Mouse (Mus musculus) embryonic fibroblast, embryonic 13.5 days (primary cell): ENCODE results near the gene Ncs1. TPM values are rescaled to one million over a fixed set of nuclear protein-coding genes. Genes with fewer than 3 reads are reported as not detected.

Experiments used
- H3K27ac ChIP-seq: 2 replicates; pipeline ENCODE4 v1.5.1; 2012; ENCODE audit warnings: low read length, control low read depth, inconsistent platforms; ENCODE audit not compliant: insufficient read depth
- H3K4me1 ChIP-seq: 2 replicates; pipeline ENCODE4 v1.6.1; 2011; ENCODE audit warnings: low read length; ENCODE audit not compliant: control insufficient read depth, insufficient read depth
- H3K4me3 ChIP-seq: 2 replicates; pipeline ENCODE4 v1.5.1; 2011; ENCODE audit warnings: mild to moderate bottlenecking, control low read depth, low read length; ENCODE audit not compliant: insufficient read depth
- CTCF ChIP-seq: IDR thresholded peaks from 2 replicates; pipeline ENCODE4 v1.5.1; 2011; ENCODE audit warnings: mild to moderate bottlenecking, control low read depth, low read length, moderate library complexity, borderline replicate concordance; ENCODE audit not compliant: insufficient read depth
- POLR2A ChIP-seq: IDR thresholded peaks from 2 replicates; pipeline ENCODE4 v1.6.1; 2011; ENCODE audit warnings: low read depth, mild to moderate bottlenecking, control low read depth, low read length, moderate library complexity
- polyA plus RNA-seq: library from polyadenylated mRNA; stranded (reverse); fragments of >200 nt; gene quantifications from 2 replicates; pipeline ENCODE4 v1.2.4, GENCODE M21; 2011; ENCODE audit warnings: low read depth; ENCODE audit not compliant: missing spikeins, insufficient read length

The Ncs1 gene
- 43.6 and 53.2 TPM in 2 replicates for polyA plus RNA-seq

DNA sequence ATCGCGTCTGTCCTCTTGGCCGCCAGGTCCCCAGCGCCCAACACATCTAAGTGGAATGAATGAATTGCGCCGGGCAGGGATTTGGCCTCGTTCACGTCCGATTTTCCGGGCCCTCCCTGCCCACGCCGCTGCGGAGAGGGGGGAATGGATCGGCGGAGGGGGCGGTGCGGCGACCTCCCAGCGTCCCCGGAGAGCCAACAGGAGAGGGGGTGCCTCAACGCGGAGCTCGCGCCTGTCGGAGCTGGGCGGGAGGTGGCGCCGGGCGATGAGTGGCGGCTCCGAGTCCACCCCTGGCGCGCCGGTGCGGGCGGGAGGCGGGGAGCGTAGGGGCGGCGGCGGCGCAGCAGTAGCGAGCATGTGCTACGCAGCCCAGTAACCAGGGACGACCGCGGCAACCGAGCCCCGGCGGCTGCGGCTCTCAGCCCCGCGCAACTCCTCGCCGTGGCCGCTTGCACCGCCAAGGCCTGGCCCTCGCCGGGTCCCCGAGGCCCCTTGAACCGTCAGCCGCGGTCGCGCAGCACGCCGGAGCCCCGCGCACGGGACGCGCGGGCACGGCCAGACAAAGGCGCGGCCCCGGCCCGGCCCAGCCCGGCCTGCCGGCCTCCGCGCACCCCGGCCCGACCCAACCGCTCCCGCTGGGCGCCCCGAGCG lies at the start of gene Ncs1:
Gene Ncs1 (plus strand): TSS at position 333 of the 651 bp plus-strand sequence.
- Histone ChIP-seq H3K4me3 (peak within 1 kb of the TSS; percentile 94), H3K27ac (peak within 1 kb of the TSS; percentile 79), H3K4me1 (peaks cover 14% of the 10 kb centered on the region; the same call in 1 of the 2 replicates)
- TF ChIP-seq POLR2A (peak; percentile 68), CTCF (no peak)

DNA sequence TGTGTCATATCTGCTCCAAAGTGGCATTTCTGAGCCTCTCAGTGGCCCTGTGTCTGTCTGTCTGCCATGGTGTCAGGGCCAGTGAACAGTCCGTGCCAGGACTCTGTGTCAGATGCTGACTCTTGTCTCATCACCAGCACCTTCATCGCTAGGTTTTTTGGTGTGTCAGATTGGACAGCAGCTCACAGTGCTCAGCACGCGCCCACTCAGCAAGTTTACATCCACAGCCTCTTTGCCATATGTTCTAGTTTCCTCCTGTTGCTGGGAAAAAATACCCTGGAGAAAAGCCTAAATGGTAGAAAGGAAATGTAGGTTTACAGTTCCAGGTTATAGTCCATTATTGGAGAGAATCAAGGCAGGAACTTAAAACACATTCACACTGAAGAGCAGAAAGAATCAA lies 47.0 kb upstream of the Ncs1 start:
- Histone ChIP-seq H3K27ac (no peak overlapping the region), H3K4me1 (no peaks in the 10 kb centered on the region), H3K4me3 (no peak overlapping the region)
- TF ChIP-seq CTCF: no peak
- no peak for TF ChIP-seq POLR2A

DNA sequence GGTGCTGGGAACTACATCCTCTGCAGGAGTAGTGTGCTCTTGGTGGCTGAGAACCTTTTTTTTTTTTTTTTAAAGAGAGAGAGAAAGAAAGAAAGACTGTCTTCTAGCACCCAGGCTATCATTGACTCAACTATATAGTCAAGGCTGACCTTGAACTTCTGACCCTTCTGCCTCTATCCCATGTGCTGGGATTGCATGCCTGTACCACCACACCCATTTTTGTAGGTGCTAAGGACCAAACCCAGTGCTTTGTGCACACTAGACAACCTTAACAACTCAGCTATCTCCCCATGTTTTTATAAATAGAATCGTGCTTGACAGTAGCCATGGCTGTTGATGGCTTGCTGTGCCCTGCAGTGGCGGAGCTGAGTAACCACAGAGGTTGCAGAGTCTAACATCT lies 45.6 kb upstream of the Ncs1 start:
- Histone ChIP-seq H3K4me3 (no peak overlapping the region), H3K4me1 (no peaks in the 10 kb centered on the region), H3K27ac (no peak overlapping the region)
- TF ChIP-seq CTCF: no peak
- TF ChIP-seq POLR2A: no peak

DNA sequence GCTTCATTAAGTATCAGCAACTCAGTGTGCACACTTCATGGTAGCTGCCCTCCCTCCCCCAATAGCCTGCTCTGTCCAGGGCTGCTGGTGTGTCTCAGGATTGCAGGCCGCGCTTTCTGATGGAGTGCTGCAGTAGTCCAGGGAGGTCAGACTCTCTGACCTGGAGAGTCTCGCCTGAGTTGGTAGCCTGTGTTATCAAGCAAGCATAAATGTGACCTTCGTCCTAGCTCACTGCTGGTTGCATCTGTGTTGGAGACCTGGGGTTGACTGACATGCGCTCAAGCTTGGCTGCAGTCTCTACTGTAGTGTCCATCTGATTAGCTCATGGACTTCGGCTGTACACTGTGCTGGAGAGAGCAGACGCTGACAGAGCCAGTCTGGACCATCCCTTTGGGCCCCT lies 43.8 kb upstream of the Ncs1 start:
- H3K4me1 ChIP-seq: no peaks in the 10 kb centered on the region
- TF ChIP-seq POLR2A: no peak
- no peak for TF ChIP-seq CTCF

DNA sequence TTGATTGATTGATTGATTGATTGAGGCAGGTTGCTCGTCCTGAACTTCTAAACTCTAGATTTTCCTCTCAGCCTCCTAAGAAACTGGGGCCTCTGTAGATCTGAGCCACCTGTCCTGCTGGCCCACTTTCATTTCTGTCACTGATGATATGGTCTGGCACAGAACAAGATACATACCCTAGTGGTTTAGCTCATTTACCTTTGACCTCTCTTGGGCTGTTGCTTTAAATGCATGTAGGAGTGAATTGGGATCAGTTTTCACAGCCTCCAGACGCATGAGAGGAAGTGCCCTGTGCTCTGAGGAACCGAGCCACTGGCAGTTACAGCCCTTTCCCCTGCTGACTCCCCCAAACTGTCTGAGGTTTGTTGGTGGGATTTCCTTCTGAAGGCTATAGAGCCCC lies 43.3 kb upstream of the Ncs1 start:
- H3K27ac ChIP-seq: no peak overlapping the region
- TF ChIP-seq CTCF: no peak
- TF ChIP-seq POLR2A: no peak
- H3K4me1 ChIP-seq: no peaks in the 10 kb centered on the region
- H3K4me3 ChIP-seq: no peak overlapping the region

More for the DNA sequence above, 43.8 kb upstream of the Ncs1 start:
- Histone ChIP-seq H3K27ac (no peak overlapping the region), H3K4me3 (no peak overlapping the region)

DNA sequence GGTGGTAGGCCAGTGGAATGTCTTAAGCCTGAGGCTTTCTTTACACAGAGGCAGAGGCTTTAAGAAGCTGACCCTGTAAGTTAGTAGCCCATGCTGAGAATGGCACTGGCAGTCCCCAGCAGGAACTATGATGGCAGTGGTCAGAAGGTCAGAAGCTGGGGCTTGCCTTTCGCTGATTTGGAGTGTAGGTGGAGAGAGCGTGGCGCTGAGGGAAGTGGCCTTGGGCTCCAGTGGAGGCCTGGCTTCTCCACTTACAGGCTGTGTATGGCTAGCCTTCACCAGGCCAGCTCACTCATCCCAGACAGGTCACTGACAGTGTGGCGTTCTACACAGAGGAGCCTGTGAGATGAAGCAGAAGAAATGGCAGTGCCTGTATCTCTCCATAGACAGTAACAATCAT lies 42.7 kb upstream of the Ncs1 start:
- no peak overlapping the region for H3K4me3 ChIP-seq
- TF ChIP-seq POLR2A (no peak), CTCF (no peak)
- H3K27ac ChIP-seq: no peak overlapping the region
- no peaks in the 10 kb centered on the region for H3K4me1 ChIP-seq

DNA sequence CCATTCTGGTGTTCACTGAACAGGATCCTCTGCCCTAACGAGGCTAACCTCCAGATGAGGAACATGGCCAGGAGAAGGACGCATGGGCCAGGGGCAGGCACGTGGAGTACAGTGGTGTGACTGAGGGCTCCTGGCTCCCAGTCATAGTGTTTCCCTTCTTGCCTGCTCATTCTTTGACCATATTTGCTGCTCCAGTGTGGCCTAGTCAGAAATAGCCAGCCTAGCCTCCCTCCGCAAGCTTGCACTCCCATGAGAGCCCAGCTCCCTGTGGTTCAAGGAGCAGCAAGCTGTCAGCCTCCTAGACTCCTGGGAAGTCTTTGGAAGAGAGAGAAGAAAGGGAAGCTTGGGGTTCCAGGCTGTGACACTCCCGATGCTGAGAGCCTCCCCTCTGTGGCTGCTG lies 40.9 kb upstream of the Ncs1 start:
- Histone ChIP-seq H3K27ac (no peak overlapping the region), H3K4me3 (no peak overlapping the region), H3K4me1 (no peaks in the 10 kb centered on the region)
- TF ChIP-seq POLR2A (no peak), CTCF (no peak)

DNA sequence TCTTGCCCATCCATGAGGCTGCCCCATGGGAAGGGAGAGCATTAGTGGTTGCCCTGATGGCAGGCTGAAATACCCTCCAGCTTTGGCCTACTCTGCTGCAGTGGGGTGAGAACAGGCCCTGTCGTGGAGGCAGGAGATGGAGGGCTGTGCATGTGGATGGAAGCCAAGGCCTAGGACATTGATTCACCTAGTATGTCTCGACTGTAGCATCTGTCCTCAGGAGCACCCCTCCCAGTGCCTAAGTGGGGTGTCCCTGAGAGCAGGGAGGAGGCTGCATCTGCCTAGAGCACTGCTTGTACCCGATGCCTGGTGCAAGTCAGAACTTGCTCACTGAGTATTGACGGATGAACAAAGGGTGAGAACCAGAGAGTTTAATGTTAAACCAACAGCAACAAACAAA lies 39.4 kb upstream of the Ncs1 start:
- no peak overlapping the region for H3K4me3 ChIP-seq
- TF ChIP-seq CTCF (no peak), POLR2A (no peak)
- H3K27ac ChIP-seq: no peak overlapping the region
- H3K4me1 ChIP-seq: no peaks in the 10 kb centered on the region

DNA sequence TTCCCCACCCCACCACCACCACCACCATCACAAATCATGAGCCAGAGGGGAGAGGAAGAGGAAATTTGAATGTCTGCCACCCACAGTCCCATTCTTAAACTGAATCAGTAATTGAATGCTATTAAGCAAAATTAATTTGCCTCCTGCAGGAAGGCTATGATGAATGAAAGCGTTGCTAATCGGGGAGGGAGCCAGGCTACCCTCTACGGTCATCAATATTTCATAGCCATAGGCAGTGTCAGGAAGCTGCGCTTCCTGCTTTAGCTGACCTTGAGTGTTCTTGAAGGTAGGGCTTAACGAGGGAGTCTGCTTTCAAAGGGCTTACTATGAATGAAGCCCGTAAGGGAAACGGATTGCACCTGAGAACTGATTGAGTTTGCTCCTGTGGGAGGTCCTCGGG lies 38.7 kb upstream of the Ncs1 start:
- Histone ChIP-seq H3K4me3 (no peak overlapping the region), H3K27ac (no peak overlapping the region), H3K4me1 (no peaks in the 10 kb centered on the region)
- TF ChIP-seq CTCF: no peak
- no peak for TF ChIP-seq POLR2A

DNA sequence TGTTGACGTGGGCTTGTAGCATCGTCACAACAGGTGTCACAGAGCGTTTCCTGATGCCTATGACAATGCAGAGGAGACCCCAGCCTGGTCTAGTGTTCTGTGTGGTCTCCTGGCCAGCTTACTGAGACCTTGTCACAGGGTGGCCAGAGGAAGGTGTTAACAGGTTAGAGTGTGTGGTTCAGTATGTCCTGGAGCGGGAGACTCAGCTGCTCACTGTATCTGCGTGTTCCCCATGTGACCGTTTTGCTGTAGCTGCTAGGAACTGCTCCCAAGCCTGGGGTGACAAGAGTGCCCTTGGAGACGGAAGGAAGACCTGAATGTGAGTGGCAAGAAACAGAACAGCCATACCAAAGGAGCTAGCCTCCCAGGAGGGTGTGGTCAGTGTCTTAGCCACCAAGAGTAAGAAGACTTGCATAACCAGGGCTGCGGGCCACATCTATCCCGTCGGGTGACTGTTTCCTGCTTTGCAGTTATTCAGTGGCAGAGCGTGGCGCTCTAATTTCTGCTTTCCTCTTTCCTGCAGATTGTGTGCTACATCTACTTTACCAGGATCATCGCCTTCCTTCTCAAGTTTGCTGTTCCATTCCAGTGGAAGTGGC lies 37.0 kb upstream of the Ncs1 start:
- H3K4me1 ChIP-seq: no peaks in the 10 kb centered on the region
- no peak for TF ChIP-seq POLR2A
- no peak for TF ChIP-seq CTCF
- no peak overlapping the region for H3K4me3 ChIP-seq
- no peak overlapping the region for H3K27ac ChIP-seq
